Mouse (Mus musculus): Measurements from ENCODE around the gene Adh7. TPM values are rescaled to one million over a fixed set of nuclear protein-coding genes. Genes with fewer than 3 reads are reported as not detected.

The Adh7 gene
- polyA plus RNA-seq, 1 experiment from 2014 or later: 0.44 TPM

GRCm38 (mm10) chr3:138225331-138225730 is 7.8 kb downstream of the Adh7 start:
- no peaks in the 10 kb centered on the region for H3K27me3 ChIP-seq (replicated peaks)
- H3K4me2 ChIP-seq: no peak overlapping the region
- no peaks in the 10 kb centered on the region for H3K9me3 ChIP-seq (replicated peaks)
- 78% methylated on average over 7 of the region's 7 CpGs for WGBS
- H3K4me3 ChIP-seq (replicated peaks): no peak overlapping the region
- H3K27ac ChIP-seq (replicated peaks): no peak overlapping the region
- no peaks in the 10 kb centered on the region for H3K4me1 ChIP-seq
- ATAC-seq (ENCODE audit: low FRiP score): no peak
- H3K36me3 ChIP-seq: no peaks in the 10 kb centered on the region
- H3K9ac ChIP-seq (replicated peaks): no peak overlapping the region

- Histone ChIP-seq H3K4me3 (replicated peaks) (no peak overlapping the region), H3K9ac (replicated peaks) (no peak overlapping the region), H3K36me3 (no peaks in the 10 kb centered on the region), H3K4me1 (no peaks in the 10 kb centered on the region), H3K27ac (replicated peaks) (no peak overlapping the region), H3K4me2 (no peak overlapping the region), H3K27me3 (replicated peaks) (no peaks in the 10 kb centered on the region), H3K9me3 (replicated peaks) (no peaks in the 10 kb centered on the region)
- no peak for ATAC-seq (ENCODE audit: low FRiP score)
- WGBS: 40% methylated on average over 7 of the region's 7 CpGs
These were observed 8.3 kb downstream of the Adh7 start for GRCm38 (mm10) chr3:138225853-138226252.

DNA sequence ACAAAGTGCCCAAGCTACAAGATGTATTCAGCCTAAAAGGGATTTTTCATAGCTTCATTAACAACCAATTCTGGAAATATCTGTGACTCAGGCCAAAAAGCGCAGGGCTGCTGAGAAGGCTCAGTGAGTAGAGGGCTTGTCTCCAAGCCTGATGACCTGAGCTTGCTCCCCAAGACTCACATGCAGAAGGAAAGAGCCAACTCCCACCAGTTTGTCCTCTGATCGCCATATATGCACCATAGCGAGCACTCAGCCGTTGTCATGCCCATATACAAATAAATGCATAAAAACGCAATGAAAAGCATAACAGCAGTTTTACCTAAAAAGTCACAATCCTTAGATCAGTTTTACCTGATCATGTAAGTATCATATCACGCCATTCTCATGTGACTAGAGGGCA is 8.9 kb downstream of the Adh7 start:
- 94% methylated on average over 6 of the region's 6 CpGs for WGBS
- Histone ChIP-seq H3K4me3 (replicated peaks) (no peak overlapping the region), H3K9me3 (replicated peaks) (no peaks in the 10 kb centered on the region)

DNA sequence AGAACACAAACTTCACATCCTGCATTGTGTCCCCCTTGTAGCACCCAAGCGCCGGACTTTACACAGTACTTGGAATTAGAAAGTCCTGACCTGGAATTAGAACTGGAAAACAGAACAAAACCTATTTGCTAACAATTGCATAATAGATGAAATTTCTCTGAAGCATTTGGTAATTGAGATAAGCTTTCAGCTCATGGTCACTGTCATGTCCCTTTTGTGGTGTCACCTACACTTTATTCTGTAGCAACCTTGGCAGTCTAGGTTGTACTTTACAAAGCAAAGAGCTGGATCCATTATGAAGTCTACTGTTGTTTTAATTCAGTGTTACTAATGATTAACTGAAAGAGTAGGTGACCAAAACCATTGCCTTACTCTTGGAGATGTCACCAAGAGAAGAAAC is 9.5 kb downstream of the Adh7 start:
- Histone ChIP-seq H3K9ac (replicated peaks) (no peak overlapping the region), H3K27ac (replicated peaks) (no peak overlapping the region), H3K27me3 (replicated peaks) (no peaks in the 10 kb centered on the region), H3K9me3 (replicated peaks) (no peaks in the 10 kb centered on the region), H3K4me3 (replicated peaks) (no peak overlapping the region), H3K36me3 (no peaks in the 10 kb centered on the region), H3K4me1 (no peaks in the 10 kb centered on the region), H3K4me2 (no peak overlapping the region)
- 97% methylated on average over 2 of the region's 2 CpGs for WGBS
- ATAC-seq (ENCODE audit: low FRiP score): no peak

More for the DNA sequence above, 8.9 kb downstream of the Adh7 start:
- Histone ChIP-seq H3K27ac (replicated peaks) (no peak overlapping the region), H3K36me3 (no peaks in the 10 kb centered on the region), H3K27me3 (replicated peaks) (no peaks in the 10 kb centered on the region), H3K4me1 (no peaks in the 10 kb centered on the region), H3K9ac (replicated peaks) (no peak overlapping the region), H3K4me2 (no peak overlapping the region)
- no peak for ATAC-seq (ENCODE audit: low FRiP score)

- Histone ChIP-seq H3K27me3 (replicated peaks) (no peaks in the 10 kb centered on the region), H3K27ac (replicated peaks) (no peak overlapping the region), H3K9ac (replicated peaks) (no peak overlapping the region), H3K4me2 (no peak overlapping the region), H3K4me1 (no peaks in the 10 kb centered on the region), H3K36me3 (no peaks in the 10 kb centered on the region), H3K9me3 (replicated peaks) (no peaks in the 10 kb centered on the region), H3K4me3 (replicated peaks) (no peak overlapping the region)
- WGBS: 94% methylated on average over 8 of the region's 8 CpGs
- no peak for ATAC-seq (ENCODE audit: low FRiP score)
These were observed 10.2 kb downstream of the Adh7 start for GRCm38 (mm10) chr3:138227782-138228181.

GRCm38 (mm10) chr3:138229448-138229847 is 11.9 kb downstream of the Adh7 start:
- Histone ChIP-seq H3K4me1 (no peaks in the 10 kb centered on the region), H3K27me3 (replicated peaks) (no peaks in the 10 kb centered on the region), H3K4me2 (no peak overlapping the region), H3K4me3 (replicated peaks) (no peak overlapping the region), H3K27ac (replicated peaks) (no peak overlapping the region), H3K9ac (replicated peaks) (no peak overlapping the region), H3K36me3 (no peaks in the 10 kb centered on the region), H3K9me3 (replicated peaks) (no peaks in the 10 kb centered on the region)
- WGBS: 57% methylated on average over 1 of the region's 1 CpGs
- ATAC-seq (ENCODE audit: low FRiP score): no peak

GRCm38 (mm10) chr3:138230266-138230665 is 12.7 kb downstream of the Adh7 start:
- H3K4me2 ChIP-seq: no peak overlapping the region
- H3K9me3 ChIP-seq (replicated peaks): no peaks in the 10 kb centered on the region
- no peak overlapping the region for H3K27ac ChIP-seq (replicated peaks)
- H3K4me3 ChIP-seq (replicated peaks): no peak overlapping the region
- H3K36me3 ChIP-seq: no peaks in the 10 kb centered on the region
- no peaks in the 10 kb centered on the region for H3K27me3 ChIP-seq (replicated peaks)
- WGBS: 78% methylated on average over 3 of the region's 3 CpGs
- no peak overlapping the region for H3K9ac ChIP-seq (replicated peaks)
- no peaks in the 10 kb centered on the region for H3K4me1 ChIP-seq
- no peak for ATAC-seq (ENCODE audit: low FRiP score)

DNA sequence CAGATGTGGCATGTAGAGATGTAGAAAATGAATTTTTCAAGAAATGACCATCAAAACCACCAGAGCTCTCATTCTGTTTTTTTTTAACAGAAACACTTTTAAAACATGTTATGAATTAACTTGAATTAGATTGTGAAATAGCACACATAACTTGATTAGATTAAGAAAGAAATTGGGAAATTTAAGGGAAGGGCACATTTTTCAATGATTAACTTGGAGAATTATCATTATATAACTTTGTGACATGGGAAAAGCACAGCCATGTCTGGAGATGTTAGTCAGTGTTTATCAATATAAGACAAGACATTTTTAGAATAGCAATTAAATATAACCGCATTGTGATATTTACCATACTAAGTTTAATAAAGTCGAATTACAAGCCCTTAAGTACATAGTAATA is 14.0 kb downstream of the Adh7 start:
- Histone ChIP-seq H3K27me3 (replicated peaks) (no peaks in the 10 kb centered on the region), H3K36me3 (no peaks in the 10 kb centered on the region), H3K4me3 (replicated peaks) (no peak overlapping the region), H3K27ac (replicated peaks) (no peak overlapping the region), H3K9ac (replicated peaks) (no peak overlapping the region), H3K4me2 (no peak overlapping the region), H3K4me1 (no peaks in the 10 kb centered on the region), H3K9me3 (replicated peaks) (no peaks in the 10 kb centered on the region)
- WGBS: 79% methylated on average over 2 of the region's 2 CpGs
- ATAC-seq (ENCODE audit: low FRiP score): no peak

DNA sequence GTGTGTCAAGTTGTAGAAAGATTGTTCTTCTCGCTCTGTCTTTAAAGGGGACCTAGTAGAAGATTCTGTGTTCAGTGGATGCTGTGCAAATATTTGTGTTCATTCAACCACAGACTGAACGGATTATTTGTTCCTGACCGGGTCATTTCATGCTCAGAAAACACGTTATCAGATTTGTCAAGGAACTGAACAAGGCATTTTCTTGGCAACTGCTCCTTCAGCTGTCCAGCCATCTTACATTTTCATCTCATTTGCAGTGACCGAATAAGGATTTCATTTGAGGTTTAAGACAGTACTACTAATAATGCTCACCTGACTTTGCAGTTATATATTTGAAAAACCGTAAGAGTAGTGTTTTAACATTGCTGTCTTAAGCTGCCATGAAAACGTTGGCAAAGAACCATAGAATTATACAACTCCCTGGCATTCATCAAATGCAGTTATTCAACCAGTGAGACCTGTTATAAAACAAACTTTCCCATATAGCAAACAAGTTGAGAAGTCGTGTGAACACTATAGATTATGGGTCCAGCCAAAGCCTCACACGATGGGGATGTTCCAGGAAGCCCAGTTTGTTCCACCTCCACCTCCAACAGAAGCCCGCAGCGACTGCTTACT is 19.1 kb downstream of the Adh7 start:
- no peak overlapping the region for H3K27ac ChIP-seq (replicated peaks)
- H3K36me3 ChIP-seq: no peaks in the 10 kb centered on the region
- H3K4me1 ChIP-seq: peaks cover 5% of the 10 kb centered on the region
- H3K27me3 ChIP-seq (replicated peaks): no peaks in the 10 kb centered on the region
- no peak overlapping the region for H3K9ac ChIP-seq (replicated peaks)
- no peak overlapping the region for H3K4me2 ChIP-seq
- no peaks in the 10 kb centered on the region for H3K9me3 ChIP-seq (replicated peaks)
- ATAC-seq (ENCODE audit: low FRiP score): no peak
- WGBS: 80% methylated on average over 11 of the region's 11 CpGs
- H3K4me3 ChIP-seq (replicated peaks): no peak overlapping the region

DNA sequence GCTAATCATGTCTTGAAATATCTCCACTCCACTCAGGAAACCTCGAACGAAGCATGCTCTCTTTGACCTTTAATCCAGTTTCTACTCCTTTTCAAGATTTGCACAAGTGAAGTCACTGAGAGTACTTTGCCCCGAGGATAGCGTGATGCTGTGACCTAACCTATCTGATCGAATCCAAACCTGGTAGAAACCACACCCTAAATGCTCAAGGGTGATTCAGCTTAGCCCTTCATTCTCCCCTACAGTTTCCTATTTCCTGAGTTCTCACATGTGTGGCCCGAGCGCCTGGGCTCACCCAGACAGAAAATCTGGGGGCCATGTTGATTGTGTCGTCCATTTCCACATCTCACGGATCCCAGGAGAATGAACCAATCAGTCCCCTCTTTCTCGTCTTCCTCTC is 20.5 kb downstream of the Adh7 start:
- Histone ChIP-seq H3K4me3 (replicated peaks) (no peak overlapping the region), H3K36me3 (no peaks in the 10 kb centered on the region), H3K9me3 (replicated peaks) (no peaks in the 10 kb centered on the region), H3K27ac (replicated peaks) (no peak overlapping the region), H3K9ac (replicated peaks) (no peak overlapping the region), H3K27me3 (replicated peaks) (no peaks in the 10 kb centered on the region), H3K4me2 (no peak overlapping the region), H3K4me1 (peaks cover 12% of the 10 kb centered on the region)
- WGBS: 92% methylated on average over 10 of the region's 10 CpGs
- no peak for ATAC-seq (ENCODE audit: low FRiP score)

DNA sequence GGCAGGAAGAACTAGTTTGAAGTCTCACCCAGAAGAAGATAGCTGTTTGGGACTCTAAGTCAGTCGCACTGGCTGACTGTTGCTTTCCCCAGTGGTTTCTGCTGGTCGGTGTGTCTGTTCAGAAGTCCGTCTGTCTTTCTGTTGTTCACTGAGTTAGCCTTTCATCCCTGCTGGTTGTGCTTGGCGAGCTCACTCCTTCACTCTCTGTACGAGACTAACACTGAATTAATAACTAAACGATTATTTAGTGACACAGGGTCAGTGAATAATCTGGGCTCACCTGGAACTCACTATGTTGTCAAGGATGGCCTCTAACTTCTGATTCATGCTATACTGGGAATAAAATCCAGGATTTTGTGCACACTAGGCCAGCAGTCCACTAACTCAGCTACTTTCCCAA is 21.9 kb downstream of the Adh7 start:
- WGBS: 91% methylated on average over 6 of the region's 6 CpGs
- no peaks in the 10 kb centered on the region for H3K36me3 ChIP-seq
- peaks cover 12% of the 10 kb centered on the region for H3K4me1 ChIP-seq
- H3K4me2 ChIP-seq: no peak overlapping the region
- no peaks in the 10 kb centered on the region for H3K9me3 ChIP-seq (replicated peaks)
- no peak overlapping the region for H3K27ac ChIP-seq (replicated peaks)
- ATAC-seq (ENCODE audit: low FRiP score): no peak
- H3K27me3 ChIP-seq (replicated peaks): no peaks in the 10 kb centered on the region
- H3K4me3 ChIP-seq (replicated peaks): no peak overlapping the region
- no peak overlapping the region for H3K9ac ChIP-seq (replicated peaks)

- ATAC-seq (ENCODE audit: low FRiP score): no peak
- H3K4me2 ChIP-seq: no peak overlapping the region
These were observed 22.9 kb downstream of the Adh7 start for GRCm38 (mm10) chr3:138240411-138240810.

DNA sequence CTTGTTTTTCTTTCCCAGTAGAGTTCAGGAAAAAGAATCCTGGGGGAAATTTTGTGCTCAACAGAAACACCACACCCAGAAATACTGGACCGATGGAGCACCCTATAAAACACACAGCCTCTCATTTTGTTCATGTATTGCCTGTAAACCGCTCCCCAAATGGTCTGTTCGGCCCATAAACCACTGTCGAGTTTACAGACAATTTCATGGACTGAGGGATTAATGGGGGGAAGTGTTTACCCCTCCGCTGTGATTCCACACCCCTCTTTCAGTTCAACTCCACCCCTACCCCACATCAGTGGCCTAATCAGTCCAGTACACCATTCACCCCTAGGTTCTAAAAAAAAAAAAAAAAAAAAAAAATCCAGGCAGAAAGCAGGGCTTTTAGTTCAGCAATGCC is 23.4 kb downstream of the Adh7 start:
- H3K27ac ChIP-seq (replicated peaks): no peak overlapping the region
- no peaks in the 10 kb centered on the region for H3K27me3 ChIP-seq (replicated peaks)
- H3K9ac ChIP-seq (replicated peaks): no peak overlapping the region
- H3K4me3 ChIP-seq (replicated peaks): no peak overlapping the region
- H3K36me3 ChIP-seq: no peaks in the 10 kb centered on the region
- H3K4me2 ChIP-seq: no peak overlapping the region
- H3K9me3 ChIP-seq (replicated peaks): no peaks in the 10 kb centered on the region
- WGBS: 61% methylated on average over 5 of the region's 5 CpGs
- no peak for ATAC-seq (ENCODE audit: low FRiP score)
- peaks cover 12% of the 10 kb centered on the region for H3K4me1 ChIP-seq

More at GRCm38 (mm10) chr3:138240411-138240810, 22.9 kb downstream of the Adh7 start:
- Histone ChIP-seq H3K4me1 (peaks cover 12% of the 10 kb centered on the region), H3K9ac (replicated peaks) (no peak overlapping the region), H3K4me3 (replicated peaks) (no peak overlapping the region), H3K36me3 (no peaks in the 10 kb centered on the region), H3K27ac (replicated peaks) (no peak overlapping the region), H3K27me3 (replicated peaks) (no peaks in the 10 kb centered on the region), H3K9me3 (replicated peaks) (no peaks in the 10 kb centered on the region)
- WGBS: 91% methylated on average over 3 of the region's 3 CpGs

All from neural tube, embryonic 15.5 days (tissue).